Mouse (Mus musculus): Measurements from ENCODE around the gene Cfap43.

- TF ChIP-seq CTCF (IDR thresholded peaks at IDR 0.05; ENCODE audit: extremely low read depth, insufficient read depth, insufficient read length, insufficient replicate concordance) (no peak), POLR2A (IDR thresholded peaks at IDR 0.05; ENCODE audit: low read depth, low read length) (no peak)
Measured at GRCm38 (mm10) chr19:47953169-47953568, 34.1 kb upstream of the Cfap43 start.
